Mouse (Mus musculus) liver, embryonic 16.5 days (tissue): Measurements from ENCODE around the gene Abcb7. TPM values are rescaled to one million over a fixed set of nuclear protein-coding genes. Genes with fewer than 3 reads are reported as not detected.

ENCODE experiments used
- ATAC-seq: fragments of 200-750 bp; cut with Nextera tagmentation; 2 replicates; pipeline ENCODE4 v1.8.0; 2017; ENCODE audit warnings: low read depth, mild to moderate bottlenecking, moderate number of reproducible peaks, moderate library complexity
- H3K27ac ChIP-seq: fragments of 300-500 bp; sonication (generic); 2 replicates; pipeline ENCODE4 v1.5.1; 2014; ENCODE audit warnings: mild to moderate bottlenecking, low read length
- H3K27me3 ChIP-seq: fragments of 300-500 bp; sonication (generic); 2 replicates; pipeline ENCODE4 v1.6.1; 2014; ENCODE audit warnings: low read depth, low read length, mixed read lengths; ENCODE audit not compliant: control insufficient read depth, insufficient read depth
- H3K36me3 ChIP-seq: fragments of 300-500 bp; sonication (generic); 2 replicates; pipeline ENCODE4 v1.6.1; 2014; ENCODE audit warnings: mild to moderate bottlenecking; ENCODE audit not compliant: control insufficient read depth, insufficient read depth
- H3K4me1 ChIP-seq: fragments of 300-500 bp; sonication (generic); 2 replicates; pipeline ENCODE4 v1.6.1; 2014; ENCODE audit warnings: low read depth, low read length, mixed read lengths; ENCODE audit not compliant: control insufficient read depth
- H3K4me2 ChIP-seq: fragments of 300-500 bp; sonication (generic); 2 replicates; pipeline ENCODE4 v1.6.1; 2014; ENCODE audit warnings: low read depth, low read length, mixed read lengths
- H3K4me3 ChIP-seq: fragments of 300-500 bp; sonication (generic); 2 replicates; pipeline ENCODE4 v1.5.1; 2014; ENCODE audit warnings: low read depth, mild to moderate bottlenecking, low read length
- H3K9ac ChIP-seq: fragments of 300-500 bp; sonication (generic); 2 replicates; pipeline ENCODE4 v1.6.1; 2014; ENCODE audit warnings: low read depth, low read length
- H3K9me3 ChIP-seq: fragments of 300-500 bp; sonication (generic); replicated peaks from 2 replicates; pipeline ENCODE4 v1.6.1; 2016; ENCODE audit warnings: low read length; ENCODE audit not compliant: control insufficient read depth
- WGBS: fragments of 180-500 bp; shearing (Covaris S2); extraction: QIAGEN DNeasy Blood & Tissue Kit; methylation state at CpG from one replicate; pipeline ENCODE4 v1.1.7; 2014; ENCODE audit not compliant: insufficient replicate concordance; 5-methylcytosine and 5-hydroxymethylcytosine counted together
- polyA plus RNA-seq: library from polyadenylated mRNA; unstranded; fragments of >200 nt; fragmentation: Nextera tagmentation; extraction: Ambion mirVana; gene quantifications from 2 replicates; pipeline ENCODE4 v1.2.1, GENCODE M21; 2015

Gene Abcb7
- polyA plus RNA-seq, result 6.8 and 8.5 TPM in 2 replicates

DNA sequence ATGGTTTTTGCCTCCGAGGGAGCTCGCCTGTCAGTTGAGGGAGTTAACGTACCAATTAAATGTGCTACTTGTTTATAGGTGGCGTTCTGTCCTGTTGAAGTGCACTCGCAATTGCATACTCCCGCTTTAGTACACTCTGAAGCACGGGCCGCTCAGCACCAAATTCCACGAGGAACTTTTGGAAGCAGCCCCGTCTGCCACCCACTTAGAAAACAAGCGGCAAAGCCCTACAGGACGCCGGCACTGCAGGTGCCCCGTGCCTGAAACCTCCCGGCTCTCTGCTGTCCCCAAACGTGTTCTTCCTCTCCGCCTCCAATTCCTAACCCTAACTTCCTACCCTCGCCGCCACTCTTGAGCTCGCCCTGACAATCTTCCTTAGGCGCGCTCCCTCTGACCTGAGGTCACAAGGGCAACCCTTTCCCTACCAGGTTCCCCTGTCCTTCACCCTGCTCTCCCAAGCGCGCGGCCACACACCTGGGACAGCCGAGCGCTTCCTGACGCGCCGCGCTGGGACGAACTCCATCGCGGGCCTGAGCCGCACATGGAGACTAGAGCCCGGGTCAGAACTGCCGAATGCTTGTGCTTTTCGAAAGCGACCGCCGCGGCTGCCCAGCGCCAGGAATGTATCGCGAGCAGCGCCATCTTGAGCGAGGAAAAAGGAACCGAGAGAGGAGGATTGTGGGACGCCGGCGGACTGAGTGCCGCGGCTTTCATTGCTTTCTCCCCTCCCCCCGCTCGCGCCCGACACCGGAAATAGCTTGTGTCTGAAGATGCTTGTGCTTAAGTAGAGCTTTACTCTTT, at the start of gene Abcb7:
Gene Abcb7 (minus strand): TSS at position 674 of the 801 bp plus-strand sequence.
- no peaks in the 10 kb centered on the region; the same call in 1 of the 2 replicates for H3K4me1 ChIP-seq
- peak within 1 kb of the TSS; percentile 86 for H3K9ac ChIP-seq
- H3K27me3 ChIP-seq, result no peaks in the 10 kb centered on the region; the same call in 1 of the 2 replicates
- H3K4me3 ChIP-seq, result peak within 1 kb of the TSS; percentile 81
- H3K27ac ChIP-seq, result peak within 1 kb of the TSS; percentile 91
- WGBS, result 16% methylated on average over 58 of the region's 58 CpGs
- peak; percentile 89 for ATAC-seq
- peak within 1 kb of the TSS; percentile 56 for H3K4me2 ChIP-seq
- no peaks in the 10 kb centered on the region for H3K9me3 ChIP-seq
- H3K36me3 ChIP-seq, result no peaks in the 10 kb centered on the region

DNA sequence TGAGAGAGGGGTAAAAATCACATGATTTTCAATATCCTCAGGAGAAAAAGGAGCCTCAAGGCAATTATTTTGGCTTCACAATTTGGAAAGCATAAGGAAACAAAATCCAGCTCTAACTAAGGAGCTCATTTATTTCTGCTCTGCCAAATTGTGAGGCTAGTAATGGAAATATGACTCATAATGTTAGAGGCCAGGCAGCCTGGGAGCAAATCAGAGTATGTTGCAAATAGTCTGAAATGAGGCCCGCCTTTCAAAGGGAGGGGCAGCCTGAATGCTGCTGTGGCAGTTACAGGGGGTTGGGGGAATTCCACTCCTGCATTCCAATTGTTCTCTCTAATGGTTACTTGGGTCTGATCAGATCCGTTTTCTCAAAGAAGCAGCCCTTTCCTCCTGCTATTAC, 48.1 kb upstream of the Abcb7 start:
- no peak overlapping the region for H3K9ac ChIP-seq
- no peaks in the 10 kb centered on the region for H3K9me3 ChIP-seq
- H3K4me3 ChIP-seq, result no peak overlapping the region
- 54% methylated on average over 2 of the region's 2 CpGs for WGBS
- no peaks in the 10 kb centered on the region for H3K4me1 ChIP-seq
- H3K4me2 ChIP-seq, result no peak overlapping the region
- ATAC-seq, result no peak
- H3K27ac ChIP-seq, result no peak overlapping the region
- no peaks in the 10 kb centered on the region for H3K36me3 ChIP-seq
- no peaks in the 10 kb centered on the region for H3K27me3 ChIP-seq

DNA sequence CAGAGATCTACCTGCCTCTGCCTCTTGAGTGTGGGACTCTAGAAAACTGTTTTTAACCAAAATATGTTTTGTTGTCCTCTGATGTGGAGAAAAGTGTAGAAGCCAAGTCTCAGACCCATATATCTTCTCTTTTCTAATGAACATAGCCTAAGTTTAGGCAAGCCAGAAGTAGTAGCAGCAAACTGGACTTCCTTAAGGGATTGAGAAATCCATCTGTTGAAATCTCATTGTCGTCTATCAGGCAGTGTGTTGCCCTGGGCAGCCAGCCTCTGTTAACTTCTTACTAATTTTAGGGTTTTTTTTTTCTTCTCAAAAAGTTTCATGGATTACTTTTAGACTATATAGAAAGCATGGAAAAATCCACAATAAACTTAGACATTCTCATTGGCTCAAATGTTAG, 38.8 kb upstream of the Abcb7 start:
- H3K4me2 ChIP-seq, result no peak overlapping the region
- ATAC-seq, result no peak
- H3K9me3 ChIP-seq, result no peaks in the 10 kb centered on the region
- no peak overlapping the region for H3K4me3 ChIP-seq
- H3K9ac ChIP-seq, result no peak overlapping the region
- no peaks in the 10 kb centered on the region for H3K4me1 ChIP-seq
- WGBS, result 56% methylated on average over 1 of the region's 1 CpGs
- H3K27me3 ChIP-seq, result peaks cover 2% of the 10 kb centered on the region; the same call in 1 of the 2 replicates
- no peak overlapping the region for H3K27ac ChIP-seq
- H3K36me3 ChIP-seq, result no peaks in the 10 kb centered on the region

DNA sequence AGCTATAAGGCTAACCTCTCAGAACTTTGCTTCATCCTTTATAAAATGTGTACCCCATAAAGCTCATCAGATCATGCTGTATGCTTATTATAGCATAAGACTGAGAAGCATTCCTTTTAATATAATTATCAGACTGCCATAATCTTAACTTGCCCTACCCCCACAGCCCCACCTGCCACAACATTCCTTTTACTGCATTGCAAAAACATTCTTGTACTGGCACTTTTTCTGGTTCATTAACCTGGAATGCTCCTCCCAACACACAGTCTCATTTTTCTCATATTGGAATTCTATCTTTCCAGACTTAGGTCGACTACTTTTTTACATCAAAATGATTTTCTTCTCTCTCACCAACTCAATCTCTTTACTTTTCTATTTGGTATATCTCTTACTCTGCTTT, 19.8 kb upstream of the Abcb7 start:
- H3K4me1 ChIP-seq, result no peaks in the 10 kb centered on the region
- no peak overlapping the region for H3K4me3 ChIP-seq
- H3K36me3 ChIP-seq, result no peaks in the 10 kb centered on the region
- no peaks in the 10 kb centered on the region for H3K9me3 ChIP-seq
- no peak for ATAC-seq
- no peak overlapping the region for H3K4me2 ChIP-seq
- H3K9ac ChIP-seq, result no peak overlapping the region
- H3K27ac ChIP-seq, result no peak overlapping the region
- H3K27me3 ChIP-seq, result no peaks in the 10 kb centered on the region; the same call in 1 of the 2 replicates
- WGBS, result 52% methylated on average over 1 of the region's 1 CpGs

DNA sequence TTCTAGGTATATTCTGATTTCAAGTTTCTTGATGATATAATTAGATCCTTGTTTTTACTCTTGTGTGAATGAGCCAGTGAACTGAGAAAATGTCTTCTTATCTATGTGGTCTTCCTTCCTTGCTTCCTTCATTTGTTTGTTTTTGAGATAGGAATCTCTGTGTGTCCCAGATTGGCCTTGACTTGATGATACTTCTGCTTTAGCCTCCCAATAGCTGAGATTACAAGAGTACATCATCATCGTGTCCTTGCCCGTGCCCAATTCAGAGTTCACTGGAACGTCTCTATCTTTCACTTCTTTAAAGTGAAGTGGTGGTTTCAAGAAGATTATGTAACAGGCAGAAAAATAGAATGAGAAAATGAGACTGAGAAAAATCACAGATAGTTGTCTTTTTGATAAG, 14.5 kb upstream of the Abcb7 start:
- Histone ChIP-seq H3K27ac (no peak overlapping the region), H3K9ac (no peak overlapping the region), H3K27me3 (no peaks in the 10 kb centered on the region; the same call in 1 of the 2 replicates), H3K36me3 (no peaks in the 10 kb centered on the region), H3K4me3 (no peak overlapping the region), H3K9me3 (no peaks in the 10 kb centered on the region), H3K4me1 (no peaks in the 10 kb centered on the region), H3K4me2 (no peak overlapping the region)
- no peak for ATAC-seq
- WGBS, result 37% methylated on average over 3 of the region's 3 CpGs

DNA sequence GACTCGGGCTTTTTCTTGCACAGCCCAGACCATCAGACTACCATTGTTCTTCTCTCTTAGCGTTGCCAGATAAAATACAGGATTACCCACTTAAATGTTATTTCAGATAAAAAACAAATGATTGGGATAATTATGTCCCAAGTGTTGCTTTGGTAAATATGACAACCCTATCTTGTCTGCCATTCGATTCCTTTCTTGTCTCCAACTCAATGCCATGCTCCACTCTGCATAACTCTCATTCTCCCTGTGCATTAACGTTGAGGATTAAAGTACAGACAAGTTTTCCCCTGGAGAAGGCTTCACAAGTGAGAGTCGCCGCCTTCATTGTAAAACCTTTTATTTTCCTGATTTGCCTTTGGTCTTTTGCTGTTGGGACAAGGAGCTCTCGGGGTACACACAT, 339 bp upstream of the Abcb7 start:
- H3K36me3 ChIP-seq, result no peaks in the 10 kb centered on the region
- no peaks in the 10 kb centered on the region; the same call in 1 of the 2 replicates for H3K4me1 ChIP-seq
- WGBS, result 44% methylated on average over 7 of the region's 7 CpGs
- peak overlapping the region; percentile 91; the same call in 1 of the 2 replicates for H3K27ac ChIP-seq
- H3K27me3 ChIP-seq, result no peaks in the 10 kb centered on the region; the same call in 1 of the 2 replicates
- peak overlapping the region; percentile 56 for H3K4me2 ChIP-seq
- ATAC-seq, result no peak
- no peaks in the 10 kb centered on the region for H3K9me3 ChIP-seq
- H3K4me3 ChIP-seq, result peak overlapping the region; percentile 81
- no peak overlapping the region for H3K9ac ChIP-seq

DNA sequence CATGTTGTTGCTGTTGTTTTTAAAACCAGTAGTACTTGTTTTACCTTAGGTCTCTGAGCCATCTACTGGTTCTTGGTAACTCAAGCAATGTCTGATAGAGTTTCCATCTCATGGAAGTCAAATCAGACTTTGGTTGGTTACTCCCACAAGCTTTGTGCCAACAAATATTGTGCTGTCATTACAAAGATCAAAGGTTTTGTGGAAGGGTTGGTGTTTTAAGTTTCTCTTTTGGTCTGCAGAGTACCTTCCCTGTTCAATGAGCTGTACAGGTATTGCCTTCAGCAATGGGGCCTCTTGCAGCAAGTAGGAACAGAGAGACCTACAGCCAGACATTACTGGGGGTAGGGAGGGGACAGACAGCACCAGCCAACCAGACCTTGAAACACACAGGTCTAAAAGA, 5.5 kb downstream of the Abcb7 start:
- no peak for ATAC-seq
- Histone ChIP-seq H3K27me3 (no peaks in the 10 kb centered on the region), H3K36me3 (no peaks in the 10 kb centered on the region), H3K4me3 (no peak overlapping the region), H3K4me2 (no peak overlapping the region), H3K9ac (no peak overlapping the region), H3K27ac (no peak overlapping the region), H3K4me1 (no peaks in the 10 kb centered on the region; the same call in 1 of the 2 replicates), H3K9me3 (no peaks in the 10 kb centered on the region)

DNA sequence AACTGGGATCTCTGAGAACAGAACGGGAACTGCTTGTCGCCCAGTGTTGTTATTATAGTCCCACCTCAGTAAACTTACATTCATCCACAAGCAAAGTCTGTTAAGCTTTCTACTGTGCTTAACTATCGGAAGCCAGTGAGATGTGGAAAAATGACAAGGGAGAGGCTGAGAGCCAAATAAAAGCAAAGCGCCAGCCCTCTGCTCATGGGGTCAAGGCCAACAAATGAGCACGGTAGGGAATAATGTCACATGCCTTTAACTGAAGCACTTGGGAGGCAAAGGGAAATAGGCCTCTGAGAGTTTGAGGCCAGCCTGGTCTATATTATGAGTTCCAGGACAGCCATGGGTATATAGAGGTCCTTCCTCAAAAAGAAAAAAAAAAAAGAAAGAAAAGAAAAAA, 11.2 kb downstream of the Abcb7 start:
- Histone ChIP-seq H3K27me3 (no peaks in the 10 kb centered on the region), H3K9ac (no peak overlapping the region), H3K27ac (no peak overlapping the region), H3K9me3 (no peaks in the 10 kb centered on the region), H3K4me3 (no peak overlapping the region), H3K4me2 (no peak overlapping the region), H3K36me3 (no peaks in the 10 kb centered on the region), H3K4me1 (no peaks in the 10 kb centered on the region)
- 77% methylated on average over 5 of the region's 5 CpGs for WGBS
- no peak for ATAC-seq

DNA sequence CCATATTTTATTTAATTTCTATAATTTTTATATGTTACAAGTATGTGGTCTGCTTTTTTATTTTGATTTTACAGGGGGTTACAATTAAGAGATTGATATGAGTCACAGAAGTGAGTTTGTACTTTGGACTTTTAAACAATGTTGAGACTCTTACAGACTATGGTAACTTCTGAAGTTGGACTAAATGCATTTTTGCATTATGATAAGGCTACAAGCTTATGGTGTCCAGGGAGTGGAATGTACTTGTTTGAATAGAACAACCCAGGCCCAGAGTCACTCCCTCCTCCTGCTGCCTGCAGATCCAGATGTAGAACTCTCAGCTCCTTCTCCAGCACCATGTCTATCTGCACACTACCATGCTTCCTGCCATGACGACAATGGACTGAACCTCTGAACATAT, 12.5 kb downstream of the Abcb7 start:
- no peaks in the 10 kb centered on the region for H3K9me3 ChIP-seq
- 38% methylated on average over 1 of the region's 1 CpGs for WGBS
- no peak overlapping the region for H3K4me3 ChIP-seq
- no peaks in the 10 kb centered on the region for H3K4me1 ChIP-seq
- H3K4me2 ChIP-seq, result no peak overlapping the region
- H3K9ac ChIP-seq, result no peak overlapping the region
- ATAC-seq, result no peak
- H3K27me3 ChIP-seq, result no peaks in the 10 kb centered on the region
- H3K27ac ChIP-seq, result no peak overlapping the region
- H3K36me3 ChIP-seq, result no peaks in the 10 kb centered on the region
